Mouse (Mus musculus) heart, embryonic 14.5 days (tissue): Measurements from ENCODE around the gene Dicer1. TPM values are rescaled to one million over a fixed set of nuclear protein-coding genes. Genes with fewer than 3 reads are reported as not detected.

ENCODE experiments used
- ATAC-seq: fragments of 200-750 bp; cut with Nextera tagmentation; 2 replicates; pipeline ENCODE4 v1.8.0; 2017; ENCODE audit warnings: low read depth, moderate TSS enrichment; ENCODE audit not compliant: insufficient number of reproducible peaks, insufficient read depth, low FRiP score
- H3K27ac ChIP-seq, 2 experiments: fragments of 200-500 bp in 1 of 2; fragments of 300-500 bp in 1 of 2; sonication (generic) in 1 of 2; replicated peaks in 1 of 2; 2 replicates each; pipeline ENCODE4 v1.5.1; 2012 to 2014; ENCODE audit warnings: low read depth in 2 of 2, low read length in 2 of 2, control low read depth in 1 of 2, mild to moderate bottlenecking in 1 of 2, mixed read lengths in 1 of 2; ENCODE audit not compliant: control insufficient read depth in 1 of 2, insufficient read depth in 1 of 2
- H3K27me3 ChIP-seq: fragments of 300-500 bp; sonication (generic); 2 replicates; pipeline ENCODE4 v1.6.1; 2014; ENCODE audit warnings: mild to moderate bottlenecking, low read length, control low read depth; ENCODE audit not compliant: control insufficient read depth, insufficient read depth
- H3K36me3 ChIP-seq: fragments of 300-500 bp; sonication (generic); 2 replicates; pipeline ENCODE4 v1.6.1; 2014; ENCODE audit warnings: mild to moderate bottlenecking, control low read depth, low read length, mixed read lengths; ENCODE audit not compliant: control insufficient read depth, insufficient read depth
- H3K4me1 ChIP-seq, 2 experiments: fragments of 200-500 bp in 1 of 2; fragments of 300-500 bp in 1 of 2; sonication (generic) in 1 of 2; 2 replicates each; pipeline ENCODE4 v1.6.1; 2012 to 2014; ENCODE audit warnings: low read length in 2 of 2, control low read depth in 1 of 2, mixed read lengths in 1 of 2; ENCODE audit not compliant: control insufficient read depth in 2 of 2, insufficient read depth in 2 of 2
- H3K4me2 ChIP-seq: fragments of 300-500 bp; sonication (generic); 2 replicates; pipeline ENCODE4 v1.6.1; 2014; ENCODE audit warnings: mild to moderate bottlenecking, low read length
- H3K4me3 ChIP-seq, 2 experiments: fragments of 200-500 bp in 1 of 2; fragments of 300-500 bp in 1 of 2; sonication (generic) in 1 of 2; 2 replicates each; pipeline ENCODE4 v1.5.1; 2012 to 2014; ENCODE audit warnings: low read length in 2 of 2, mild to moderate bottlenecking in 2 of 2, control low read depth in 1 of 2, low read depth in 1 of 2, moderate library complexity in 1 of 2; ENCODE audit not compliant: control insufficient read depth in 1 of 2, insufficient read depth in 1 of 2
- H3K9ac ChIP-seq: fragments of 300-500 bp; sonication (generic); 2 replicates; pipeline ENCODE4 v1.6.1; 2014; ENCODE audit warnings: mild to moderate bottlenecking, low read length
- H3K9me3 ChIP-seq: fragments of 300-500 bp; sonication (generic); 2 replicates; pipeline ENCODE4 v1.6.1; 2016; ENCODE audit warnings: low read length, control low read depth; ENCODE audit not compliant: control insufficient read depth
- WGBS: fragments of 180-500 bp; shearing (Covaris S2); extraction: QIAGEN DNeasy Blood & Tissue Kit; methylation state at CpG from one replicate; pipeline ENCODE4 v1.1.7; 2014; 5-methylcytosine and 5-hydroxymethylcytosine counted together
- polyA plus RNA-seq: library from polyadenylated mRNA; unstranded; fragments of >200 nt; fragmentation: Nextera tagmentation; extraction: Ambion mirVana; gene quantifications from 2 replicates; pipeline ENCODE4 v1.2.1, GENCODE M21; 2014

Gene Dicer1
- polyA plus RNA-seq, 1 experiment from 2014 or later, result 19.7 TPM

DNA sequence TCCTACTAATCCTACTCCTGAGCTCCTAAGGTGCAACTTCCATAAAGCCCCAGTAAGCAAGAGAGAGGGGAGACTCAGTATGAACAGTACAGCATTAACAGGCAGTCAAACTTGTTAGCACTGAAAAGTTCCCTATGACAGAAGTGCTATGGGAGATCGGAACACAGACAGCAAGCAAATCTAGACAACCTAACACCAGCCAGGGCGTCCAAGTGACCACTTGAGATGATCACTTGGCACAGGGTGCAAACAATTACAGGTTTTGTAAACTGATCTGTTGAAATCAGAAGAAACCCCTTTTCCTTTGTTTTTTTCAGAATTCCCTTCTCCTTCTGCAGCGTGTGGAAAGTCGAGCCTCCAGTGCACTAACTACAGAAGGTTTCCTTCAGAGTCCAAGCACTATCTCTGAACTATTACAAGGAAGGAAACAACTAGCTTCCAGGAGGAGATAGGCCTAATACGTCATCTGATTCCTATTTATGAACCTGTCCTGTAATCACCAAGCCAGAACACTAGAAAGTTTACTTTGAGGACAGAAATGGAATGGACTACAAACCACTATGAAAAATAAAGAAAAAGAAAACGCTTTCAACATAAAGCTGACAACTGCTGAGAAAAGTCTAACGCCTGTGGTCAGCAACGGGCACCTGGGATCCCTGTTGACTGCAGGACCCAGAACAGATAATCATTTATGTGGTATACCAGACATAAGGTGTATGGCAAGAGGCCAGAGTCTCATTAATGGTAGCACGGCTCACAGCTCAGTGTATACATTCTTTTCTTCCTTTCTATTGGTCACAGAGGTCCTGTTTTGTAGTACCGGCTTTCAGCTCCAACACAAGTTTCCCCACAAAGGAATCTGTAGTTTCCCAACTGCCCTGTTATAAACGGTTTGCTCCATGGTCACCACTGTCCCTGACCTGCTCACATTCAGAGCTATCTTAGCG is 10.6 kb downstream of the Dicer1 start:
- Histone ChIP-seq H3K36me3 (peaks cover 11% of the 10 kb centered on the region), H3K4me2 (peak overlapping the region; percentile 11), H3K4me3 (no peak overlapping the region), H3K4me1 (peaks cover 7 to 37% of the 10 kb centered on the region in 2 experiments), H3K9ac (no peak overlapping the region), H3K27ac (peak overlapping the region; percentile 47 to 62), H3K9me3 (no peaks in the 10 kb centered on the region), H3K27me3 (no peaks in the 10 kb centered on the region)
- WGBS, result 35% methylated on average over 12 of the region's 12 CpGs
- ATAC-seq, result no peak

DNA sequence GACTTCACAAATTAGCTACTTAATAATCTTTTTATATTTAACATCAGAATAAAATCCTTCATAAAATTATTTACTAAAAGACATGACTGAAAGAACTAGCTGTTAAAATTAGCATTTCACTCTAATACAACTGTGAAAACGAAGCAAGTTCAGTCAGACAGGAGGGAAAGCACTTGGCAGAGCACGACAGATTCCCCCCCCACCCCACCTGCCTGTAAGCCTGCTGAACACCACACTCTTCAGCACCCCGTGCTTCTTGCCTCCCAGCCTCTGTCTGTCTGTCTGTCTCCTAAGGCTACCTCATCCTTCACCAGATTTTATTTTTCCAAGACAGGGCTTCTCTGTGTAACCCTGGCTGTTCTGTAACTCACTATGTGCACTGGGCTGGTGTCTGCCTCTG is 12.8 kb downstream of the Dicer1 start:
- no peaks in the 10 kb centered on the region for H3K9me3 ChIP-seq
- H3K4me1 ChIP-seq, result peaks cover 10 to 48% of the 10 kb centered on the region in 2 experiments
- no peak for ATAC-seq
- no peak overlapping the region for H3K4me3 ChIP-seq
- no peak overlapping the region for H3K9ac ChIP-seq
- no peaks in the 10 kb centered on the region for H3K27me3 ChIP-seq
- no peak overlapping the region for H3K27ac ChIP-seq
- no peak overlapping the region for H3K4me2 ChIP-seq
- peaks cover 14% of the 10 kb centered on the region for H3K36me3 ChIP-seq
- 41% methylated on average over 3 of the region's 3 CpGs for WGBS

DNA sequence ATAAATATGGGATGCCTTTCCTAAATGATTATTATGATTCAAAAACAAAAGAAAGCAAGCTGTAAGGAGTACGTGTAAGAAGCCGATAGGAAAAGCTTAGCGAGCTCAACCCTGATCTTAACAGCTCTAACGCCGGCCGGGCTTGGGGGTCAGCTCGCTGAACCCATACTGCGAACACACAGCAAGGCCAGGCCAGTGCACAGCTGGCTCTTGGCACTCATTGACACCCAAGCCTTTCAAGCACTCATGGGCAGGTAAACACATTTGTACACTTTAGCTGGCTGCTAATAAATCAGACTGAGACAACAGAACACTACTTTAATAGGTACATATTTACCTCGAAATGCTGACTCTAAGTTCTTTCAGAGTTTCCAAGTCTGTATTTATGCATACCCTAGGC is 13.3 kb downstream of the Dicer1 start:
- Histone ChIP-seq H3K9me3 (no peaks in the 10 kb centered on the region), H3K4me3 (no peak overlapping the region), H3K9ac (no peak overlapping the region), H3K4me1 (peaks cover 10 to 46% of the 10 kb centered on the region in 2 experiments), H3K36me3 (peaks cover 14% of the 10 kb centered on the region), H3K4me2 (no peak overlapping the region), H3K27ac (no peak overlapping the region), H3K27me3 (no peaks in the 10 kb centered on the region)
- WGBS, result 91% methylated on average over 9 of the region's 9 CpGs
- no peak for ATAC-seq

GRCm38 (mm10) chr12:104737666-104738065 is 14.1 kb downstream of the Dicer1 start:
- no peak overlapping the region for H3K27ac ChIP-seq
- no peak overlapping the region for H3K4me3 ChIP-seq
- peaks cover 8 to 45% of the 10 kb centered on the region in 2 experiments for H3K4me1 ChIP-seq
- H3K9me3 ChIP-seq, result no peaks in the 10 kb centered on the region
- ATAC-seq, result no peak
- no peaks in the 10 kb centered on the region for H3K27me3 ChIP-seq
- 92% methylated on average over 10 of the region's 10 CpGs for WGBS
- H3K9ac ChIP-seq, result no peak overlapping the region
- no peak overlapping the region for H3K4me2 ChIP-seq
- H3K36me3 ChIP-seq, result peaks cover 18% of the 10 kb centered on the region

DNA sequence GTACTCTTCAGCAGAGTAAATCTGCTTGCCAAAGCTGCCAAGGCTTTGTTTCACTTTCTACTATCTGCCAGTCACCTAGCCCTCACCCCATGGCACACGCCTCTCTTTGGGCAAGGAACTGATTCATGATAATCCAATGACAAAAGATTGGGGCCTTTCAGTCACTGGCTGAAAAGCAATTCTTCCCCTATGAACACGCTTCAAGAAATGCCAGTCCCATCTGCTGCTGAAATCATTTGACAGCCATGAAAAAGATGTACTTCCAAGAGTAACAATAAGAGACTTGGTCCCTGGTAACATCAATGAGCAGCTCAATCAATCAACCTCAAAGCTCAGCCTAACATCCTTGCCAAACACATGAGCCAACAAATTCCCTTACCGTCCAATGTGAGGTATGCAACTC is 15.8 kb downstream of the Dicer1 start:
- H3K27me3 ChIP-seq, result no peaks in the 10 kb centered on the region

DNA sequence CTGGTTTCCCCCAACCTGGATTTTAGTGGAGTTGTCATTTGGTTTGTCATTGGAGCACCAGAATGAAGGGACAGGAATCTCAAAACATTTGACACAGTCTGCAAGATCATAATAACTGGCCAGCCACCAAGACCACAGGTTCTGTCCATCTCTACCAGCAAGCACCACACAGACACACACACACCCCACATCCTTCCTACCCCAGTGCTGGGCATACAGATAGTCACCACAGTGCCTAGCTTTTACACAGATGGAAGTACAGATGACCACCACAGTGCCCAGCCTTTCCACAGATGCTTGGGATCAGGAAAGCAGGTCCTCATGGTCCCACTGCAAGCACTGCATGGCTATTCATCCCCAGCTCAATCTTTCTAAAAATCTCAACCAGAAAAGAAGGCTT is 18.6 kb downstream of the Dicer1 start:
- Histone ChIP-seq H3K36me3 (peaks cover 60% of the 10 kb centered on the region), H3K27me3 (no peaks in the 10 kb centered on the region), H3K4me3 (no peak overlapping the region), H3K4me2 (no peak overlapping the region), H3K4me1 (peaks cover 3 to 22% of the 10 kb centered on the region in 2 experiments; a peak in 2 of 4 replicates), H3K9ac (no peak overlapping the region), H3K9me3 (no peaks in the 10 kb centered on the region), H3K27ac (no peak overlapping the region)
- no peak for ATAC-seq

More for the DNA sequence above, 15.8 kb downstream of the Dicer1 start:
- peaks cover 6 to 32% of the 10 kb centered on the region in 2 experiments; a peak in 3 of 4 replicates for H3K4me1 ChIP-seq
- H3K4me2 ChIP-seq, result no peak overlapping the region
- WGBS, result 80% methylated on average over 3 of the region's 3 CpGs
- no peak overlapping the region for H3K9ac ChIP-seq
- H3K36me3 ChIP-seq, result peaks cover 33% of the 10 kb centered on the region
- H3K9me3 ChIP-seq, result no peaks in the 10 kb centered on the region
- no peak for ATAC-seq
- H3K27ac ChIP-seq, result no peak overlapping the region
- H3K4me3 ChIP-seq, result no peak overlapping the region

- Histone ChIP-seq H3K4me2 (no peak overlapping the region), H3K27ac (no peak overlapping the region), H3K27me3 (no peaks in the 10 kb centered on the region), H3K9me3 (no peaks in the 10 kb centered on the region), H3K4me1 (peaks cover 3 to 22% of the 10 kb centered on the region in 2 experiments; a peak in 2 of 4 replicates), H3K4me3 (no peak overlapping the region), H3K9ac (no peak overlapping the region), H3K36me3 (peaks cover 63% of the 10 kb centered on the region)
- WGBS, result 82% methylated on average over 3 of the region's 3 CpGs
- no peak for ATAC-seq
Measured at GRCm38 (mm10) chr12:104731782-104732181, 20.0 kb downstream of the Dicer1 start.
